Mouse (Mus musculus) E14TG2a.4 (cell line): ENCODE results near the gene Smco4.

Source experiments
- H3K27me3 ChIP-seq: 2 replicates; pipeline ENCODE4 v1.6.1; 2014; ENCODE audit warnings: low read length, control low read depth; ENCODE audit not compliant: insufficient read depth
- H3K36me3 ChIP-seq: 2 replicates; pipeline ENCODE4 v1.6.1; 2014; ENCODE audit warnings: low read length, control low read depth; ENCODE audit not compliant: insufficient read depth
- H3K4me1 ChIP-seq: replicated peaks from 2 replicates; pipeline ENCODE4 v1.6.1; 2014; ENCODE audit warnings: low read depth, low read length, control low read depth
- H3K4me3 ChIP-seq: replicated peaks from 2 replicates; pipeline ENCODE4 v1.5.1; 2014; ENCODE audit warnings: mild to moderate bottlenecking, low read length
- H3K9me3 ChIP-seq: 2 replicates; pipeline ENCODE4 v1.6.1; 2014; ENCODE audit warnings: low read length, control low read depth
- CTCF ChIP-seq: conservative IDR thresholded peaks from 2 replicates; pipeline ENCODE4 v1.5.1; 2014; ENCODE audit warnings: low read length
- NANOG ChIP-seq: IDR thresholded peaks from 2 replicates; pipeline ENCODE4 v1.6.1; 2014; ENCODE audit warnings: borderline replicate concordance, low read length, mixed read lengths
- POU5F1 ChIP-seq: IDR thresholded peaks from 2 replicates; pipeline ENCODE4 v1.6.1; 2014; ENCODE audit warnings: low read length, borderline replicate concordance

Smco4 gene

DNA sequence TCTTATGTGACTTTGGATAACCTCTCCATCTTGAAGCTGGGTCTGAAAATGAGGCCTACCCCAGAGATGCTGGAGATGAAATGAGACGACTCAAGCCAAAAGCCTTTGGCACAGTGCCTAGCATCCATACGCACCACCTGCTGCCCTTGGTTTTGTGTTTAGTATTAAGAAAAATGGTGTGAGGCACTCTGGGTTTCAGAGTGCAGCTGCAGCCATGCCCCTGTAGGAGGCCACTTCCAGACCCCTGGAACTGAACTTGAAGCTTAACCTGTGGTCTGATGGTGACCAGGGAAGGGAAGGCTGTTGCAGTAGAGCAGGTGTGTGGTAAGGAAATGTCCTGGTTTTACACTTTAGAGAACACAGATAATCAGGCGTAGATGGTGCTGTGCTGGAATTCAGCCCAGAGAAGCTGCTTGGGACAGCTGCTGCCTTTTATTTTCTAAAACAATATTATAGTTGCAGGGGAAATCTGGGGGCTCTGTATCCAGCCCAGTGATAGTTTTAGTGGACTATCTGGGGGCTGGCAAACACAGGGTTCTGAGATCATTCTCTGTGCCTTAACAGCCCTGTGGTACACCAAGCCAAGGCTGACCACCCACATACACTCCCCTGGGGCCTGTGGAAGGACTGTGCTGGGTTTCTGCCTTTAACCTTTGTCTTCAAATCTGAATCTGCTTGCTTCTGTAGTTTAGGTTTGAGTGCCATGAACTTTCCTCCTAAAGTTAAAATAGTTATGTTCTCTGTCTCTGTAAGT is 17.5 kb downstream of the Smco4 start:
- Histone ChIP-seq H3K27me3 (no peaks in the 10 kb centered on the region), H3K4me1 (peaks cover 19% of the 10 kb centered on the region), H3K4me3 (no peak overlapping the region), H3K36me3 (peaks cover 9% of the 10 kb centered on the region), H3K9me3 (no peaks in the 10 kb centered on the region)
- TF ChIP-seq POU5F1 (no peak), CTCF (no peak)

DNA sequence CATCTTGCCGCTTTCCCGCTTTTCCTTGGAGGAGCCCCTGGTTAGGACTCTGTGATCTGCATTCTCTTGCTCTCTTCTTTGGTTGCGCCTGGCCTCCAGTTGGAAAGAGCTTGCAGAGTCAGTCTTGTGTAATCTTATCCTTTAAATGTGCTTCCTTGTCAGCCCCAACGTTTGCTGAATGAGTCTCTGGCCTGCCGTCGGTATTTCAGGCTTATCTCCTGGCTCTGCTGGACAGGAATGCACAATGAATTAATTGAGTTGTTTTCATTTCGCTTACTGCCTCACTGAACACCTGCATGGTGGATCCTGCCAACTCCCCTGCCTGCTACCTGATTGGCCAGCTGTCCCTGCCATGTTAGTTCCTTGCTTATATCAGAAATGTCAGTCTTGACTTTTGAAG is 19.7 kb downstream of the Smco4 start:
- Histone ChIP-seq H3K4me3 (no peak overlapping the region), H3K36me3 (no peaks in the 10 kb centered on the region; the same call in 1 of the 2 replicates), H3K27me3 (no peaks in the 10 kb centered on the region), H3K4me1 (0 out of 2 replicates have a peak, but pooled peaks cover under 1% of the 10 kb centered on the region), H3K9me3 (no peaks in the 10 kb centered on the region)
- no peak for TF ChIP-seq NANOG
- no peak for TF ChIP-seq POU5F1
- no peak for TF ChIP-seq CTCF

DNA sequence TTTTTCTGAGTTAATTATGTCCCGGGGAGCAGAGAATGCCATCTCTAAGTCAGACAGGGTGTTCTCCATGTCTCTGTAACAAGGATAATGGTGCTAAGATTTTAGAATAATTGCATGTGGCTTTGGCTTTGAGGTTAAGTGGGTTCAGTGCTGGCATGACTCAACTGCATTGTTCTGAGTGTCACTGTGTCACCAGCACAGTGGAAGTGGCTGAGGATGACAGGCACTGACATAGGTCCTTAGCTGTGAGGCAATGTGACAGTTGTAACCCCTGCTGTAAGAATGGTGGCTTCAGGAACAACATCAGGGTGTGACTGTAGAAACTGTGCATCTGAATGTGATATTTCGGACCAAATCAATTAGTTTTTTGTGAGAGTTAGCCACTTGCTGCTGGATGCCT is 22.8 kb downstream of the Smco4 start:
- no peaks in the 10 kb centered on the region for H3K36me3 ChIP-seq
- no peaks in the 10 kb centered on the region for H3K9me3 ChIP-seq
- H3K27me3 ChIP-seq = no peaks in the 10 kb centered on the region
- no peaks in the 10 kb centered on the region for H3K4me1 ChIP-seq
- H3K4me3 ChIP-seq = no peak overlapping the region
- TF ChIP-seq NANOG = no peak
- TF ChIP-seq POU5F1 = no peak
- no peak for TF ChIP-seq CTCF

DNA sequence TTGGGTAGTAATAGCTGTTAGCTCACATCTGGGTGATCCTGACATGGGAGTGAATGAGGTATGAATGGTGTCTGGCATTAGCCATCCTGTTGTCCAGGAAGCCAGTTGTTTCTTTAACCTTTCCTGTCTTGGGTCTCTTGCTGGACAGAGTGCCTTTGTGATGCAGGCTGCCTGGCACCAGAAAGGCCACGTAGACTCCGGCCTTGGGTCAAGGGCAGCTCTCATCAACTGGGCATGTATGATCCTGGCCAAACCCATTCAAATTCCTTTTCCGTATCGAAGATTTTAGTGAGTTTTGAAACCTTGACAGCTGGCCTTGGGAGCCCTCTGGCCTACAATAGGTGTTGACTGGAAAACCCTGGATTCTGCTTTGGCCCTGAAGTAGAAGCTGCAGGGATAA is 24.7 kb downstream of the Smco4 start:
- TF ChIP-seq CTCF (no peak), POU5F1 (no peak), NANOG (no peak)
- Histone ChIP-seq H3K9me3 (no peaks in the 10 kb centered on the region), H3K27me3 (no peaks in the 10 kb centered on the region), H3K36me3 (no peaks in the 10 kb centered on the region), H3K4me1 (no peaks in the 10 kb centered on the region), H3K4me3 (no peak overlapping the region)

DNA sequence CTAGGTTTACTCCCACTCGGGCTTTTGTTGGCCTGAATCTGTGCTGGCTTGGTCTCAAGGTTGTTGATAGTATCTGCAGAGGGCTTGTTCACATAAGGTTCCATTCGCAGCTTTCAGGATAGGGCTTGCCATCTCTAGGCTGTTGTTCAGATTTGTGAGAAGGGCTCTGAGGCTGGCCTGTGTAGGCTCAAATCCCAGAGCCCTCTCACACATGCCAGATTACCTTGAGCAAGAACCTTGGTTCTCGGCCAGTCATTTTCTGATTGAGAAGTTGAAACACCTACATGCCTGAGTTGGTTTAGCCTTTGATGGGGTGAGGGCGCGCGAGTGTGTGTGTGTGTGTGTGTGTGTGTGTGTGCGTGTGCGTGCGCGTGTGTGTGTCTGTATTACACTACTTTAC is 29.1 kb downstream of the Smco4 start:
- Histone ChIP-seq H3K27me3 (no peaks in the 10 kb centered on the region), H3K4me1 (no peaks in the 10 kb centered on the region), H3K9me3 (no peaks in the 10 kb centered on the region), H3K36me3 (peaks cover 5% of the 10 kb centered on the region; the same call in 1 of the 2 replicates), H3K4me3 (no peak overlapping the region)
- TF ChIP-seq CTCF (no peak), NANOG (no peak), POU5F1 (no peak)

DNA sequence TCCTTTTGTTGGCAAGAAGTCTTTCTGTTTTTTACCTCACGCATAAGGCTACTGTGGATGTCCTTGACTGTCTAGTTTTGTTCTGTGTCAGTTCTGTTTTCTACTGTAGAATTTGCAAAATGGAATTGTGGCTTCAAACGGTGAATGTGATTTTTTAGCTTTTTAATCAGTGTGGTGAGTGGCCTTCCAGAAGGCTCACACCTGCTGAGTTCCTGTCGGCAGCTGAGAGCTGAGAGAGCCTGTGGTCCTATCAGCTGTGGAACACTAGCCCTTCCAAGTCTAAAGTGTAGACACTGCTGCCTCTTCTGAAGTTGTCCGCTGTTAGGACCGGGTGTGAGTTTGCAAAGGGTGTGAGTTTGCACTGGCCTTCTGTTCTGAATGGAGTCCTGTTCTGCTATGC is 29.7 kb downstream of the Smco4 start:
- H3K4me1 ChIP-seq = peaks cover 5% of the 10 kb centered on the region; the same call in 1 of the 2 replicates
- H3K27me3 ChIP-seq = no peaks in the 10 kb centered on the region
- TF ChIP-seq NANOG (no peak), POU5F1 (no peak), CTCF (no peak)
- no peak overlapping the region for H3K4me3 ChIP-seq
- H3K9me3 ChIP-seq = no peaks in the 10 kb centered on the region
- H3K36me3 ChIP-seq = peaks cover 5% of the 10 kb centered on the region; the same call in 1 of the 2 replicates

DNA sequence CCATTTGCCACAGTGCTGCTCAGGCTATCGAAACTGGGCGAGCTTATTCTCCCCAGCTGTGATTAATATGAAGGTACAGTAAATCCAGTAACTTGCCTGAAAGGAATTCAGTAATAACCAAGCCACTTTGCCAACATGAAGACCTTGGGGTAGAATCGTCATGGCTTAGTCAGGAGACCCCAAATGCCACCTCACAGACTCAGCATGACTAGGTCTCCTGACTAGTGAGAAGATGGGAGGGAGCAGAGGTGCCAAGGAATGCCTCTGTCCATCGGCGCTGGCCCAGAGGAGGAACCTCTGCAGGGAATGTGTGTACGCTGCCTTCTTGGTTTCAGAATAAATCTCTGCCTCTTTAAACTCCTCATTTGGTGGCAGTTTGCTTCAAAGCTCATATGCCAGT is 30.4 kb downstream of the Smco4 start:
- Histone ChIP-seq H3K36me3 (peaks cover 5% of the 10 kb centered on the region; the same call in 1 of the 2 replicates), H3K4me1 (peaks cover 12% of the 10 kb centered on the region; the same call in 1 of the 2 replicates), H3K4me3 (no peak overlapping the region), H3K27me3 (no peaks in the 10 kb centered on the region), H3K9me3 (no peaks in the 10 kb centered on the region)
- TF ChIP-seq POU5F1 = no peak
- no peak for TF ChIP-seq NANOG
- no peak for TF ChIP-seq CTCF

DNA sequence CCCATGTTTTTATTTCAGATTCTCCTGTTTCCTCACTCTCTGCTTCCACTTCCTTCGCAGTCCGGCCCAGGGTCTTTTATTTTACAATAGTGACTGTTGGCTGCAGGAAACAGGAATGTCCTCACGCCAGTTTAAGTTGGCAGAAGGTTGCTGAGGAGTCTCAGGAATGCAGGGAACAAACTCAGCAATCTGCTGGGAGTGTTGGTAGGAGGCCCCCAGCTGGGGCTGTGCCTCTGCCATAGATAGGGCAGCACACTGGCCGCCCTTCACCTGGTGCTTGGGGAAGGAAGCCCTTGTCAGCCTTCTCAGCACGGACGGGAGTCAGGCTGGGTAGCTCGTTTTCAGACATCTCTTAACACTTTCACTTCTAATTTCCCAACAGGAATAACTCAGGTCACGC is 32.0 kb downstream of the Smco4 start:
- no peak for TF ChIP-seq POU5F1
- TF ChIP-seq NANOG = no peak
- TF ChIP-seq CTCF = no peak
- Histone ChIP-seq H3K9me3 (no peaks in the 10 kb centered on the region), H3K4me1 (peaks cover 20% of the 10 kb centered on the region; the same call in 1 of the 2 replicates), H3K27me3 (no peaks in the 10 kb centered on the region), H3K36me3 (peaks cover 5% of the 10 kb centered on the region; the same call in 1 of the 2 replicates), H3K4me3 (no peak overlapping the region)
